Mouse (Mus musculus): ENCODE results near the gene Cdk1.

DNA sequence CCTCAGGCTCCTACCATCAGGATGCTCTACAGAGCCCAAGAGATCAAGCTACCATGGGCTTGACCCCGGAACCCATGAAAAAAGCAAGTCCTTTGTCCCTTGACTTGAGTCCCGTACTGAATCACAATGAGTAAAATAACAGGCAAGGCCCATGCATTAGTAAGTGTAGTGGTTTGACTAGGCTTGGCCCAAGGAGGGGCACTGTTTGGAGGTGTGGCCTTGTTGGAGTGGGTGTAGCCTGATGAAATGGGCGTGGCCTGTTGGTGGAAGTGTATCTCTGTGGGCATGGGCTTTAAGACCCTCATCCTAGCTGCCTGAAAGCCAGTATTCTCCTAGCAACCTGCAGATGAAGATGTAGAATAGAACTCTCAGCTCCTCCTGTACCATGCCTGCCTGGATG lies 47.9 kb downstream of the Cdk1 start:
- no peak for TF ChIP-seq CTCF (conservative IDR thresholded peaks at IDR 0.05; ENCODE audit: low read length)
- no peak for TF ChIP-seq POU5F1 (IDR thresholded peaks at IDR 0.05; ENCODE audit: borderline replicate concordance, low read length)
